Mouse (Mus musculus): Measurements from ENCODE around the gene Rmi2. TPM values are rescaled to one million over a fixed set of nuclear protein-coding genes. Genes with fewer than 3 reads are reported as not detected.

Gene Rmi2
- polyA plus RNA-seq, 1 experiment from 2014 or later: 2.9 TPM

DNA sequence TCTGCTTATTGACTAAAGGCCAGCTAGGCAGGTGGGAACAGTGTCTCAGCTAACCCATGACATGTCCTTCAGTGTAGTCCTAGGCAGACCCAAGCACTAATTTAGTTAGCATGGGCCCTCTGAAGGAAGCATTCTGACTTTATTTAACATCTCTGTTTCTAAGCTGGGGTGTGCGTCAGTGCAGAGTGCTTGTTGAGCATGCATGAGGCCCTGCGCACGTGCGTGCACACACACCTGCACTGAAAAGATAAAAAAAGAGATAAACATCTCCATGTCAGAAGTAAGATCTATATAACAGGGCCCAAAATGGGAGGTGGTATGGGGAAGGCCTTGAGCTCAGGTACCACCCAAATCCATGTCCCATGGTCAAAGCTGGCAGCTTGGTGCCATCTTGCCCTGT is 80.2 kb downstream of the Rmi2 start:
- H3K36me3 ChIP-seq (replicated peaks; ENCODE audit: control insufficient read depth, insufficient read depth, low read depth, low read length): no peaks in the 10 kb centered on the region
- no peaks in the 10 kb centered on the region for H3K4me1 ChIP-seq (ENCODE audit: control insufficient read depth, insufficient read depth, low read length)
- ATAC-seq (replicated peaks; ENCODE audit: insufficient number of reproducible peaks, low FRiP score, low TSS enrichment, low read depth) (no peak), DNase-seq (ENCODE audit: low spot score) (no peak)
- H3K4me2 ChIP-seq (ENCODE audit: low read depth, low read length): no peak overlapping the region
- no peak overlapping the region for H3K9ac ChIP-seq (replicated peaks; ENCODE audit: low read length)
- H3K27me3 ChIP-seq (ENCODE audit: control insufficient read depth, insufficient read depth, low read length): no peaks in the 10 kb centered on the region
- no peak overlapping the region for H3K27ac ChIP-seq (replicated peaks; ENCODE audit: low read depth, low read length)
- WGBS: 90% methylated on average over 4 of the region's 4 CpGs
- H3K9me3 ChIP-seq (replicated peaks; ENCODE audit: control insufficient read depth, low read length): no peaks in the 10 kb centered on the region; the same call in 1 of the 2 replicates
- no peak overlapping the region for H3K4me3 ChIP-seq (ENCODE audit: low read depth, low read length)

DNA sequence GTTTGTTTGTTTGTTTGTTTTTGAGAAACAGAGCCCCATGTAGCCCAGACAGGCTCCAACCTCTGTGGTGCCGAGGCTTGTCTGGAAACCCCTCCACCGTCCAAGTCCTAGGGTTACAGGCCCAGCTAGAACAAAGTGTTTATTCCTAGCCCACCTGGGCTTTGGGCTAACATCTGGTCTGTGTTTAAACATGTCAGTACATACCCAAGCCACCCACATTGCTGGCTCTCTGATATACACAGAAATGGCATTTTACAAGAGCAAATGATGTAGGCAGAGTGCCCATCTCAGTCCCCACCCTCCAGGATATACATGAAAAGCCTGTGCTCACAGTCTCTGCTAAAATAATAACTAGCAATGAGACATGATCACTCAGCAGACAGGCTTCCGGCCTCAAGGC is 81.4 kb downstream of the Rmi2 start:
- Histone ChIP-seq H3K4me3 (ENCODE audit: low read depth, low read length) (no peak overlapping the region), H3K9me3 (replicated peaks; ENCODE audit: control insufficient read depth, low read length) (no peaks in the 10 kb centered on the region; the same call in 1 of the 2 replicates), H3K27me3 (ENCODE audit: control insufficient read depth, insufficient read depth, low read length) (no peaks in the 10 kb centered on the region), H3K4me2 (ENCODE audit: low read depth, low read length) (no peak overlapping the region), H3K9ac (replicated peaks; ENCODE audit: low read length) (no peak overlapping the region), H3K27ac (replicated peaks; ENCODE audit: low read depth, low read length) (no peak overlapping the region), H3K4me1 (ENCODE audit: control insufficient read depth, insufficient read depth, low read length) (no peaks in the 10 kb centered on the region), H3K36me3 (replicated peaks; ENCODE audit: control insufficient read depth, insufficient read depth, low read depth, low read length) (no peaks in the 10 kb centered on the region)
- WGBS: 56% methylated on average over 3 of the region's 3 CpGs
- peak; percentile 65 for DNase-seq (ENCODE audit: low spot score)
- ATAC-seq (replicated peaks; ENCODE audit: insufficient number of reproducible peaks, low FRiP score, low TSS enrichment, low read depth): peak; percentile 40; the same call in 1 of the 2 replicates

DNA sequence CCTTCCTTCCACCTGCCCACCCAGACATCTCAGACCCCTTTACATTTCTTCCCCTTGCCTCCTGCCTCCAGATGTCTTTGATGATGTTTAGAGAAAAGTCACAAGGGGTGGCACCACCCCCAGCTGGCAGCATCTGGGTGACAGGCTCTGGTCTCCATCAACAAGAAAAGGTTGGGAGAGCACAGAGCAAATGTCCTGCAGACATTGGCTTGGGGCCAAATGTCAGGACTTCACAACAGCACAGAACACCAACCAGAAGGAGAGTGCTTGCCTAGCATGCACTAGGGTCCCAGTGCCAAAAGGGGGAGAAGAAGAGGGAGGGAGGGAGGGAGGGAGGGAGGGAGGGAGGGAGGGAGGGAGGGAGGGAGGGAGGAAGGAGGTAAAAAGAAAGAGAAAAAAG is 85.0 kb downstream of the Rmi2 start:
- no peak for DNase-seq (ENCODE audit: low spot score)
- Histone ChIP-seq H3K4me1 (ENCODE audit: control insufficient read depth, insufficient read depth, low read length) (no peaks in the 10 kb centered on the region), H3K27ac (replicated peaks; ENCODE audit: low read depth, low read length) (no peak overlapping the region), H3K4me2 (ENCODE audit: low read depth, low read length) (no peak overlapping the region), H3K36me3 (replicated peaks; ENCODE audit: control insufficient read depth, insufficient read depth, low read depth, low read length) (no peaks in the 10 kb centered on the region), H3K27me3 (ENCODE audit: control insufficient read depth, insufficient read depth, low read length) (no peaks in the 10 kb centered on the region), H3K4me3 (ENCODE audit: low read depth, low read length) (no peak overlapping the region), H3K9me3 (replicated peaks; ENCODE audit: control insufficient read depth, low read length) (no peaks in the 10 kb centered on the region; the same call in 1 of the 2 replicates), H3K9ac (replicated peaks; ENCODE audit: low read length) (no peak overlapping the region)
- no peak for ATAC-seq (replicated peaks; ENCODE audit: insufficient number of reproducible peaks, low FRiP score, low TSS enrichment, low read depth)

DNA sequence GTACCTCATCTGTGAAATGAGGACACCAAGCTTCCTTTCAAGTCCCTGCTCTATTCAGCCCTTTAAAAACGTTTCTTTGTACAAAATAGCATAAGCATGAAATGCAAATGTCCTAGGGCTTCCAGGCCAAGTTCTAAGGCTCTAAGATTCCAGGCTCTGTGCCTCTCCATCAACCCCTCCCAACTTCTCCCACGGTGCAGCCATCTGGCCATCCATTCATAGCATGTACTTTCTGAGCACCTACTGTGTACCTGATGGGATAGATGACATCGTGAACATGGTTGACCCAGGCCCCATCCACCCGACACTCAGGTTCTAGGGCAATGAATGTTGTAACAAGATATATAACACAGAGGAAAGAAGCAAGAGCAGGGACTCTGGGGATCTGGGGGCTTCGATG is 88.7 kb downstream of the Rmi2 start:
- Histone ChIP-seq H3K9me3 (replicated peaks; ENCODE audit: control insufficient read depth, low read length) (no peaks in the 10 kb centered on the region), H3K27me3 (ENCODE audit: control insufficient read depth, insufficient read depth, low read length) (no peaks in the 10 kb centered on the region), H3K4me3 (ENCODE audit: low read depth, low read length) (no peak overlapping the region), H3K9ac (replicated peaks; ENCODE audit: low read length) (no peak overlapping the region), H3K4me2 (ENCODE audit: low read depth, low read length) (no peak overlapping the region), H3K36me3 (replicated peaks; ENCODE audit: control insufficient read depth, insufficient read depth, low read depth, low read length) (no peaks in the 10 kb centered on the region), H3K27ac (replicated peaks; ENCODE audit: low read depth, low read length) (no peak overlapping the region), H3K4me1 (ENCODE audit: control insufficient read depth, insufficient read depth, low read length) (no peaks in the 10 kb centered on the region)
- DNase-seq (ENCODE audit: low spot score) (no peak), ATAC-seq (replicated peaks; ENCODE audit: insufficient number of reproducible peaks, low FRiP score, low TSS enrichment, low read depth) (no peak)
- WGBS: 74% methylated on average over 5 of the region's 5 CpGs

DNA sequence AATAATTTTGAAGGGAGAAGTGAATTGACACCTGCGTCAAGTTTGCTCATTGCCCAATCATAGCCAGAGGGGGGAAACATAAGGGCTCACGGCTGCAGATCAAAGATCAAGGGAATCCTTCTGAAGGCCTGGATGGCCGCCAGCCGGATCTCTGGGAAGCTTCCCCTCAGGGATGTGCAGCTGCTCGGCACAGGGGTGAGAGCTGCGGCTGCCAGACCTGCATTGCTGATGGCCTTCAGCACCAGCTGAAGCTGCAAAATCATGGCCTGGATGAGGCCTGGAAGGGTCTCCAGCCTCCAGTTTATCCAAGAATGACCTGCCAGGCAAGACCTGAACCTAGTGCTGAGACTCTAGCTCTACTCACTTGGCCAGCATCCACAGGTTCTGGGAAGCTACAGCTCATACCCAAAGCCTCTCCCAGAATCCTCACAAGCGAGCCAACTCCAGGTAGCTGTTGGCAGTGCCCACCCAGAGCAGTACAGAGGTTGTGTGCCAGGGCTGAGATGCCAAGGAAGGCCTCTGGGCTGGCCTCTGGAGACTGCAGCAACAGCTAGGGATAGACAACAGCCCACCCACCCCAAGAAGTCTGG is 90.8 kb downstream of the Rmi2 start:
- no peak for DNase-seq (ENCODE audit: low spot score)
- H3K9ac ChIP-seq (replicated peaks; ENCODE audit: low read length): no peak overlapping the region
- no peak overlapping the region for H3K4me2 ChIP-seq (ENCODE audit: low read depth, low read length)
- no peaks in the 10 kb centered on the region for H3K36me3 ChIP-seq (replicated peaks; ENCODE audit: control insufficient read depth, insufficient read depth, low read depth, low read length)
- no peak overlapping the region for H3K27ac ChIP-seq (replicated peaks; ENCODE audit: low read depth, low read length)
- H3K4me3 ChIP-seq (ENCODE audit: low read depth, low read length): no peak overlapping the region
- ATAC-seq (replicated peaks; ENCODE audit: insufficient number of reproducible peaks, low FRiP score, low TSS enrichment, low read depth): no peak
- no peaks in the 10 kb centered on the region for H3K27me3 ChIP-seq (ENCODE audit: control insufficient read depth, insufficient read depth, low read length)
- WGBS: 45% methylated on average over 7 of the region's 7 CpGs
- H3K4me1 ChIP-seq (ENCODE audit: control insufficient read depth, insufficient read depth, low read length): no peaks in the 10 kb centered on the region
- H3K9me3 ChIP-seq (replicated peaks; ENCODE audit: control insufficient read depth, low read length): no peaks in the 10 kb centered on the region

DNA sequence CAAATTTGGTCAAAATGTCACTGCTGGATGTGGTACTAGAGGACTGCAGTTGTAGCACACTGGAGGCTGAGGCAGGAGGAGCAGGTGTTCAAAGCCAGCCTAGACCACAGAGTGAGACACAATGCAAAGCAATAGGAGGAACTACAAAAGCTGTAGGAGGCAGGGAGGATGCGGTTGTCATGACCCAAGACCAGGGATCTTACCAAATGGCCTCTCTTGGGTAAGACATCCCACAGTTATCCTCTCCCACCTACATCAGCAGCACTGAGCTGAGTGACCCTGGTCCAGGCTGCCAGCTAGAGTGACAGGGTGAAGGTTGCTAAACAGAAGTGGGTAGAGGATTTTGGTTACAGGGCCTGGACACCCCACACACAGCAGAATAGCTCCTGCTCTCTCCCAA is 92.2 kb downstream of the Rmi2 start:
- Histone ChIP-seq H3K27ac (replicated peaks; ENCODE audit: low read depth, low read length) (no peak overlapping the region), H3K4me2 (ENCODE audit: low read depth, low read length) (no peak overlapping the region), H3K27me3 (ENCODE audit: control insufficient read depth, insufficient read depth, low read length) (no peaks in the 10 kb centered on the region), H3K9ac (replicated peaks; ENCODE audit: low read length) (no peak overlapping the region), H3K36me3 (replicated peaks; ENCODE audit: control insufficient read depth, insufficient read depth, low read depth, low read length) (no peaks in the 10 kb centered on the region), H3K9me3 (replicated peaks; ENCODE audit: control insufficient read depth, low read length) (no peaks in the 10 kb centered on the region), H3K4me3 (ENCODE audit: low read depth, low read length) (no peak overlapping the region), H3K4me1 (ENCODE audit: control insufficient read depth, insufficient read depth, low read length) (no peaks in the 10 kb centered on the region)
- no peak for ATAC-seq (replicated peaks; ENCODE audit: insufficient number of reproducible peaks, low FRiP score, low TSS enrichment, low read depth)
- WGBS: 80% methylated on average over 1 of the region's 1 CpGs
- no peak for DNase-seq (ENCODE audit: low spot score)

DNA sequence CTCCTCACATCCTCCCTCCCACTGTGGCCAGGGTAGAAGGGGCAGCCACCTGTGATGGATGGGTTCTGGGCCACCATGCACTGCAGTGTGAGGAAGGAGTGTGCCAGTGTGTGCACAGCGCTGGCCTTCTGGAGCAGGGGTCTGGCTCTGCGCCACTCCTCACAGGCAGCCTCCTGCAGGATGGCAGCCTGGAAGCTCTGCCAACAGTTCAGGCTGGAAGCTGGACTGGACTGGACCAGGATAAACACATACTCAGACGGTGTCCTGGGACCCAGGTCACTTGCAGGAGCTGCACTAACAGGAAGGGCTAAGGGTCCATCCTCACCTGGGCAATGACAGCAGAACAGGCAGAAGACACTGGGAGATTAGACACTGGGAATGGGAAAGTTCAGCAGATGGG is 98.5 kb downstream of the Rmi2 start:
- 92% methylated on average over 3 of the region's 3 CpGs for WGBS
- no peak overlapping the region for H3K9ac ChIP-seq (replicated peaks; ENCODE audit: low read length)
- ATAC-seq (replicated peaks; ENCODE audit: insufficient number of reproducible peaks, low FRiP score, low TSS enrichment, low read depth) (no peak; the same call in 1 of the 2 replicates), DNase-seq (ENCODE audit: low spot score) (no peak)
- H3K4me2 ChIP-seq (ENCODE audit: low read depth, low read length): no peak overlapping the region
- no peaks in the 10 kb centered on the region for H3K27me3 ChIP-seq (ENCODE audit: control insufficient read depth, insufficient read depth, low read length)
- H3K4me3 ChIP-seq (ENCODE audit: low read depth, low read length): no peak overlapping the region
- no peak overlapping the region for H3K27ac ChIP-seq (replicated peaks; ENCODE audit: low read depth, low read length)
- H3K4me1 ChIP-seq (ENCODE audit: control insufficient read depth, insufficient read depth, low read length): no peaks in the 10 kb centered on the region
- no peaks in the 10 kb centered on the region for H3K9me3 ChIP-seq (replicated peaks; ENCODE audit: control insufficient read depth, low read length)
- H3K36me3 ChIP-seq (replicated peaks; ENCODE audit: control insufficient read depth, insufficient read depth, low read depth, low read length): no peaks in the 10 kb centered on the region

DNA sequence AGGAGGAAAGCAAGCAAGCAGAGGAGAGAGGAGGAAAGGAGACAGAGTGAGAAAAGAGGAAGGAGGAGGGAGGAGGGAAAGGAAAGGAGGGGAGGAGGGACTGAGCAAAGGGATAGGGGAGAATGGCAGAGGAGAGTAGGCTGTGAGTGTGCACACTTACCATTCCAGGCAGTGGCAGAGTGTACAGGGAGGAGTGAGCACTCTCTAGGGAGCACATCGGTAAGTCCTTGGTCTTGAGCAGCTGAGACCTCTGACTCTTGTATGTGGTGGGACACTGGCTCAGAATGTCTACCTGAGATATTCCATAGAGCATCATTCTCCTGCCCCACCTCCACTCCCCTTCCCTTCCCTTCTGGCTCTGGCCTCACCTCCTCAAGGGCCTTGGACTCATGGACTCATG is 99.2 kb downstream of the Rmi2 start:
- H3K27me3 ChIP-seq (ENCODE audit: control insufficient read depth, insufficient read depth, low read length): no peaks in the 10 kb centered on the region
- no peak overlapping the region for H3K4me2 ChIP-seq (ENCODE audit: low read depth, low read length)
- no peak for DNase-seq (ENCODE audit: low spot score)
- no peaks in the 10 kb centered on the region for H3K4me1 ChIP-seq (ENCODE audit: control insufficient read depth, insufficient read depth, low read length)
- peak; percentile 15; the same call in 1 of the 2 replicates for ATAC-seq (replicated peaks; ENCODE audit: insufficient number of reproducible peaks, low FRiP score, low TSS enrichment, low read depth)
- H3K9ac ChIP-seq (replicated peaks; ENCODE audit: low read length): no peak overlapping the region
- no peaks in the 10 kb centered on the region for H3K9me3 ChIP-seq (replicated peaks; ENCODE audit: control insufficient read depth, low read length)
- no peak overlapping the region for H3K27ac ChIP-seq (replicated peaks; ENCODE audit: low read depth, low read length)
- WGBS: 100% methylated on average over 1 of the region's 1 CpGs
- H3K36me3 ChIP-seq (replicated peaks; ENCODE audit: control insufficient read depth, insufficient read depth, low read depth, low read length): no peaks in the 10 kb centered on the region
- no peak overlapping the region for H3K4me3 ChIP-seq (ENCODE audit: low read depth, low read length)

All from embryonic facial prominence, embryonic 11.5 days (tissue).